Mouse (Mus musculus): ENCODE results near the gene Fbxo11.

DNA sequence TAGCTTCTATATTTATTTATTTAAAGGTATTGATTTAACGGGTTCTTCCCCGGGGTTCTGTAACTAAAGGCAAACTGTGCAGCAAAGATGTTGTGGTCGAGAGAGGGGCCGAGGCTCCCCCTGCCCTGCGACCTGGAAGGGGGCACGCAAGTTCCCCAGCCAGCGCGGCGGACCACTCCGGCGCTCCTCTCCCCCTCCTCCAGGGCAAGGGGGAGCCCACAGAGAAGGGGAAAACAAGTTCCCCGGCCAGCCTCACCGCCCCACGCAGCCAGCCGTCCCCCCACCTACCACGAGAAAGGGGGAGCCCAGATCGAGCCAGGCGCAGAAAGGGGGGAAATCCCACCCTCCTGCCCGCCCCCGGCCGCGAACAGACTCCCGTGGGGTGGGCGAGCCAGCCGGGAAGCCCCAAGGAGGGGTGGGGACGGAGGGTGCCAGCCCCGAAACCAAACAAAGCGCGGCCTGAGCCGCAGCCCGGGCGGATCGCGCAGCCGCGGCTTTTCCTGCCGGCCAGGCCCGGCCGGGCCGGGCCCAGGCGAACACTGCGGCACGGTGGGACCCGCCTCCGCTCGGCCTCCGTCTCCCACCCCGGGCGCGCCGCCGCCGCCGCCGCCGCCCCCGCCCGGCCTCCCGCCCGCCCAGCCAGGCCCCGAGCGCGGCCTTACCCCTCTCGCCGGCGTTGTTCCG, 602 bp downstream of the Fbxo11 start:
- TF ChIP-seq CTCF (conservative IDR thresholded peaks at IDR 0.05; ENCODE audit: insufficient read depth, insufficient read length, low read depth, low read length) (no peak), POLR2A (IDR thresholded peaks at IDR 0.05; ENCODE audit: low read depth, low read length) (no peak)
